Mouse (Mus musculus) G1E (cell line): Measurements from ENCODE around the gene Zmym6. TPM values are rescaled to one million over a fixed set of nuclear protein-coding genes. Genes with fewer than 3 reads are reported as not detected.

Experiments
- ATAC-seq: 2 replicates; pipeline ENCODE4 v1.8.0; 2016; ENCODE audit warnings: mild to moderate bottlenecking; ENCODE audit not compliant: insufficient number of reproducible peaks, poor library complexity, low FRiP score, severe bottlenecking; ENCODE audit errors: extremely low read depth
- DNase-seq: peaks from one replicate; pipeline ENCODE4 v3.0.0; 2012; ENCODE audit warnings: low spot score
- H3K27me3 ChIP-seq: 2 replicates; pipeline ENCODE4 v1.6.1; 2012; ENCODE audit warnings: mild to moderate bottlenecking, low read length, inconsistent platforms; ENCODE audit not compliant: insufficient read depth
- H3K36me3 ChIP-seq: replicated peaks from 2 replicates; pipeline ENCODE3; 2012; ENCODE audit warnings: mild to moderate bottlenecking, inconsistent platforms
- H3K4me1 ChIP-seq: 2 replicates; pipeline ENCODE4 v1.6.1; 2012; ENCODE audit warnings: low read depth, low read length, inconsistent platforms, mixed read lengths; ENCODE audit not compliant: insufficient read depth
- H3K4me3 ChIP-seq: 2 replicates; pipeline ENCODE4 v1.5.1; 2012; ENCODE audit warnings: low read depth, mild to moderate bottlenecking, inconsistent platforms, low read length, moderate library complexity, mixed read lengths
- H3K9me3 ChIP-seq: replicated peaks from 2 replicates; pipeline ENCODE4 v1.6.1; 2012; ENCODE audit warnings: inconsistent platforms
- CTCF ChIP-seq: IDR thresholded peaks from 2 replicates; pipeline ENCODE4 v1.5.1; 2012; ENCODE audit warnings: low read depth, low read length, inconsistent platforms, mixed read lengths
- GATA1 ChIP-seq: IDR thresholded peaks from 2 replicates; pipeline ENCODE4 v1.6.1; 2012; ENCODE audit warnings: borderline replicate concordance, low read length, inconsistent platforms, mixed read lengths
- GATA2 ChIP-seq: IDR thresholded peaks from 2 replicates; pipeline ENCODE4 v1.6.1; 2012; ENCODE audit warnings: low read depth, low read length, inconsistent platforms, borderline replicate concordance
- POLR2AphosphoS5 ChIP-seq: IDR thresholded peaks from 2 replicates; pipeline ENCODE4 v1.6.1; 2012; ENCODE audit warnings: low read depth, low read length, inconsistent platforms; ENCODE audit not compliant: insufficient replicate concordance
- TAL1 ChIP-seq: conservative IDR thresholded peaks from 2 replicates; pipeline ENCODE4 v1.6.1; 2012; ENCODE audit warnings: low read depth, low read length, inconsistent platforms, mixed read lengths
- polyA plus RNA-seq: library from polyadenylated mRNA; stranded (reverse); fragments of >175 nt; gene quantifications from 2 replicates; pipeline ENCODE4 v1.2.3, GENCODE M21; 2012
- total RNA-seq, 2 experiments: library from RNA; stranded (forward) in 1 of 2; stranded (reverse) in 1 of 2; fragments of 200-1000 nt in 1 of 2; fragments of >200 nt in 1 of 2; fragmentation: Nextera tagmentation in 1 of 2; gene quantifications; 2 replicates each; pipeline ENCODE4 v1.2.3; 2014 to 2017

Gene Zmym6
- total and polyA plus RNA-seq, 3 experiments, result 1.0 to 44.9 (median 35.3) TPM

DNA sequence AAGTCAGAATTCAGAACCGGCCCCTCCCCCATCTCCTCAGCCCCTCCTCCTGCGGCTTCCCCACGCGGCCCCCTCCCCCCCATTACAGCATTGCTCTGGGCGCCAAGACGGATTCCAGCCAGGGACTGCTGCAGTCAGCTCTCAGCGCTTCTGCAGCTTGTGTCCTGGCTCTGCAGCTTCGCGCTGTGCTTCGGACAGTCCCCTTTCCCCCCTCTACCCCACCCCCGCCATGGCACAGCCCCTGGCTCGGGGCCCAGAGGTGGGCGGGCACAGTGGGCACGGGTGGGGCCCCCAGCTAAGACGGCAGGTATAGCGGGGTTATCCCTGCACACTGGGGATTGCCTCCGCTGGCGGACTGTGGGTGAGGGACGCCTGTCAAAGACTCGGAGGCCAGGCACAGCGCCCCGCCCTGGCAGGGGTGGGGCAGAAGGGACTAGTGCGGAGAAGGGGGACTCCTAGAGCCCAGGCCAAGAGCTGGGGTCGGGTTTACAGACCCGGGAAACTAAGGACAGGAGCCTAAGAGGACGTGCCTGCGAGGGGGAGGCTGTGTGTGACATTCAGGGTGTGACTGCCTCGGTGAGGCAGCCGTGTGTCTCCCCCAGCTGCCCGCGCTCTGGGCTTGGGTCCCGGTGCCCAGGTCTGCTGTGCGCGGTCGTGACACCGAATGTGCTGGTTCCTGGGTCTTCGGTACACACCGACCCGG, 91.2 kb downstream of the Zmym6 start:
- H3K4me1 ChIP-seq, result no peaks in the 10 kb centered on the region
- H3K4me3 ChIP-seq, result no peak overlapping the region; the same call in 1 of the 2 replicates
- DNase-seq (no peak), ATAC-seq (no peak)
- H3K9me3 ChIP-seq, result peaks cover 24% of the 10 kb centered on the region
- TF ChIP-seq GATA1, result no peak
- no peak for TF ChIP-seq CTCF
- TF ChIP-seq TAL1, result no peak
- TF ChIP-seq POLR2AphosphoS5, result no peak
- TF ChIP-seq GATA2, result no peak
- H3K36me3 ChIP-seq, result no peaks in the 10 kb centered on the region
- no peaks in the 10 kb centered on the region for H3K27me3 ChIP-seq

- ATAC-seq (no peak), DNase-seq (no peak)
- Histone ChIP-seq H3K9me3 (peaks cover 24% of the 10 kb centered on the region), H3K36me3 (no peaks in the 10 kb centered on the region), H3K4me1 (no peaks in the 10 kb centered on the region), H3K4me3 (no peak within 1 kb of the TSS; the same call in 1 of the 2 replicates), H3K27me3 (no peaks in the 10 kb centered on the region)
- TF ChIP-seq TAL1, result no peak
- TF ChIP-seq POLR2AphosphoS5, result no peak
- TF ChIP-seq GATA2, result no peak
- no peak for TF ChIP-seq CTCF
- TF ChIP-seq GATA1, result no peak
Measured at GRCm38 (mm10) chr4:127168914-127169345, 91.7 kb downstream of the Zmym6 start, which contains the start of gene Dlgap3. Gene Dlgap3, plus strand, starts transcription at chr4:127169204.

DNA sequence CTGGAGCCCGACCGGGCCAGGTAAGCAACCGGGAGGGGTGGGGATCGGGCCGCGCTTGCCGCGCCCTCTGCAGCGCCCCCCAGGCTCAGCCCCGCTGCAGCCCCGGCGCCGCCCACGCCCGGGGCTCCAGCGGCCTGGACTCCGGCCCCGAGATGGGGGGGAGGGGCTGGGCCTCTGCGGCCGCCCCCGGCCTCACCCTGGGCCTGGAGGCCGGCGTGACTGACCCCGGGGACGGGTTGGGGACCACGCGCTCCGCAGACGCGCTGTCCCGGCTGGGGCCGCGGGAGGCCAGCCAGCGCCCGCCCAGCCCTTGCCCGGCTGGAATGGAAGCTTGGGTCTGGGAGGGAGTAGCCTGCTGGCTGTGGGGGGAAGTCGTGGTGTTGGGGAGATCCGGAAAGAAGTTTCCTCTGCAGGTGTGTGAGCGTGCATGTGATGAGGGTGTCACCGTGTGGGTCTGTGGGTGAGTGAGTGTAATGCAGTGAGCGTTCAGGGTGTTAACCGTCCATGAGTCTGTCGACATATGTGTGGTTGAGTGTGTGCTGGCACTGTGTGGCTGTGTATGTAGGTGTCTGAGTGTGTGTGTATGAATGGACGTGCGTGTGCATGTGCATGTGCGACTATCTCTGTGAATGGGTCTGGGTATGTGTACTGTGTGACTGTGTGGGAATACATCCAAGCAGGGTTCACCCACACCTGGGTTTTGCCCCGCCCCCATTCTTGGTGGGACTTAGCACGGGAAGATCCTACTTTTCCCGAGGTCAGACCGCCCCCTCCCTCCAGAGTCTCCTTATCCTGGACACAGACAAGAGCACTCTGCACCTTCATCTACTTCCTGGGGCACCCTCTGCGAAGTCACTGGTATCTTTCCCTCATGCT, 92.4 kb downstream of the Zmym6 start:
- no peak for ATAC-seq
- Histone ChIP-seq H3K27me3 (no peaks in the 10 kb centered on the region), H3K4me1 (no peaks in the 10 kb centered on the region), H3K36me3 (no peaks in the 10 kb centered on the region), H3K9me3 (peaks cover 24% of the 10 kb centered on the region), H3K4me3 (no peak overlapping the region; the same call in 1 of the 2 replicates)
- no peak for DNase-seq
- no peak for TF ChIP-seq GATA1
- no peak for TF ChIP-seq GATA2
- TF ChIP-seq TAL1, result no peak
- no peak for TF ChIP-seq CTCF
- no peak for TF ChIP-seq POLR2AphosphoS5

DNA sequence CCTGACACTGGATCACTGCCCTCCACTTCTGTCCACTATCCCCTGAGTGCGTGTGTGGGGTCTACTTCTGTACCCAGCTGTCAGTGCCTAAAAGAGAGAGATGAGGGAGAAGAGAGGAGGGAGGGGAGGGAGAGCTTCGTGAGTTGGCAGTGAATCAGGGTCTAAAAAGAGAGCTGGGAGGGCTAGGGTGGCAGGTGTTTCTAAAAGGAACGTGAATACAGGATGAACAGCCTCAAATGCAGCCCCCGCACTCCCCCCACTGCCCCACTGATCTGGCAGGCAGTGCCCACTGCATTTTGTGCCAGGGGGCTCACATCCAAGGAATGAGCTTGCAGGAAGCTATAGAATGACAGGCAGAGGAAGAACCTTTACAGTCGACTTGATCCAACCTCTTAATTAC, 93.7 kb downstream of the Zmym6 start:
- Histone ChIP-seq H3K4me1 (no peaks in the 10 kb centered on the region), H3K36me3 (no peaks in the 10 kb centered on the region), H3K4me3 (no peak overlapping the region), H3K9me3 (peaks cover 24% of the 10 kb centered on the region), H3K27me3 (no peaks in the 10 kb centered on the region)
- TF ChIP-seq GATA1 (no peak), CTCF (no peak), GATA2 (no peak), TAL1 (no peak), POLR2AphosphoS5 (no peak)
- ATAC-seq, result no peak
- DNase-seq, result no peak

DNA sequence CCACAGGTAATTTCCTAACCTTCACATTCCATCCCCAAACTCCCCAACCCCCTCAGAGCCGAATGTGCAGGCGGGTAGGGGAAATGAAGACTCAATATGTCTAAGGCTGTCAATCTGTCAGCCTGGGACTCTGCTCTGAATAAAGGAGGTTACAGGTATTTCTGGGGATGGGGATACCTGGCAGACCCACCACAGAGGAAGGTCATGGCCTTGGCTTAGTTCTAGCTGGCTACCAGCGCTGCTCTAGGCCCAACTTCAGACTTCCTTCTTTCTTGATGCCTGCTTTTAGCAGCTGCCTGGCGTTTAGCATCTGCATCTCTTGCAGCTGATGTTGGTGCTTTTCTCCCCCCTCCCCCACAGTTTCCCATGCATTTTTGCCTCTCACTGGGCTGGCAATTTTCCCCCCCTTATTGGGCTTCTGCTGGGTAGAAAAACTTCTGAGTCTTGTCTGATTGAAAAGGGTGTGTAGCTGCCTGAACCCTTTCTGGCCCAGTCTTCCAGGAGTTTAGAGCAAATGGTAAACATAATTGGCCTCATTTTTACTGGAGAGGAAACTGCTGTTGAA, 94.2 kb downstream of the Zmym6 start:
- no peaks in the 10 kb centered on the region for H3K27me3 ChIP-seq

GRCm38 (mm10) chr4:127172119-127172518, 94.9 kb downstream of the Zmym6 start:
- ATAC-seq (no peak), DNase-seq (no peak)
- H3K4me1 ChIP-seq, result no peaks in the 10 kb centered on the region
- TF ChIP-seq GATA2, result no peak
- TF ChIP-seq TAL1, result no peak
- TF ChIP-seq CTCF, result no peak
- no peak for TF ChIP-seq GATA1
- TF ChIP-seq POLR2AphosphoS5, result no peak
- H3K4me3 ChIP-seq, result no peak overlapping the region
- peaks cover 26% of the 10 kb centered on the region for H3K9me3 ChIP-seq
- H3K27me3 ChIP-seq, result no peaks in the 10 kb centered on the region
- H3K36me3 ChIP-seq, result no peaks in the 10 kb centered on the region

More for the DNA sequence above, 94.2 kb downstream of the Zmym6 start:
- TF ChIP-seq TAL1, result no peak
- TF ChIP-seq POLR2AphosphoS5, result no peak
- no peak for TF ChIP-seq GATA2
- no peak for TF ChIP-seq CTCF
- TF ChIP-seq GATA1, result no peak
- Histone ChIP-seq H3K4me3 (no peak overlapping the region), H3K4me1 (no peaks in the 10 kb centered on the region), H3K36me3 (no peaks in the 10 kb centered on the region), H3K9me3 (peaks cover 24% of the 10 kb centered on the region)
- no peak for DNase-seq
- ATAC-seq, result no peak
